Mouse (Mus musculus): ENCODE measurements around the gene Nos1ap.
A peak's percentile ranks its signal among the peaks of the same experiment; 100 is the strongest.

The Nos1ap gene

DNA sequence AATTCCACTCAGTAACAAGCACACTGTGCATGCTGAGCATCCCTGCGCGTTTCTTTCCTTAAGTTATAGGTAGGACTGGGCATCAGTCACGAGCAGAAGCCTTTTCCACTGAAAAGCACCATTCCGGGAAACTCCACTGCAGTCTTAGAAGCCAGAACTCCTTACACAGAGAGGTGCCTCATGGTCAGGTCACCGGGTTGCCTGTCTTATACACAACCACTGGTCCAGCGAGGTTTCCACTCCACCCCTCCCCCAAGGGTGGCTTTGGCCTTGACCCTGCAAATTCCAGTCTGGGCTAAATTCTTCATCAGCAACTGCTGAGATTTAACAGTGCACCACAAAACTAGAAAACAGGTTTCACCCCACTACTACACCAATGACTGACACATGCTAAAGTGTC is 1.3 kb downstream of the Nos1ap start:
- no peak for DNase-seq (ENCODE audit: low spot score in 2 of 2)

DNA sequence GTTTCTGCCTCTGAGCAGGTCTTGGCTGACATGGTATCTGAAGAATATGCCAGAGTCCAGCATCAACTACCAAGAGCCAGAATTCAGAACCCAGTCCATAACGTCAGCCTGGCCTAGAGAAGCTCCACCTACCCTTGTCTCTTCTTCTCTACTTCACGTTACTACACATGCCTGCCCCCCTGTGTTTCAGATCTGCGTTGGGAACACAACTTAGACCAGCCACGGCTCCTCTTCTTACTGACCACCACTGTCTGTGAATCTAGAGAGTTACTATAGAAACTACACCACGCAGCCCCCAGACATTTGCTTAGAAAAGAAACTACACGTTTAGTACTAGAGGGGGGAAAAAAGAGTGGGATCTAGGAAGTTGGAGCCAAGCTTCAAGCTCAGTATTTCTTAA is 2.9 kb downstream of the Nos1ap start:
- no peak for DNase-seq (ENCODE audit: low spot score in 2 of 2)

DNA sequence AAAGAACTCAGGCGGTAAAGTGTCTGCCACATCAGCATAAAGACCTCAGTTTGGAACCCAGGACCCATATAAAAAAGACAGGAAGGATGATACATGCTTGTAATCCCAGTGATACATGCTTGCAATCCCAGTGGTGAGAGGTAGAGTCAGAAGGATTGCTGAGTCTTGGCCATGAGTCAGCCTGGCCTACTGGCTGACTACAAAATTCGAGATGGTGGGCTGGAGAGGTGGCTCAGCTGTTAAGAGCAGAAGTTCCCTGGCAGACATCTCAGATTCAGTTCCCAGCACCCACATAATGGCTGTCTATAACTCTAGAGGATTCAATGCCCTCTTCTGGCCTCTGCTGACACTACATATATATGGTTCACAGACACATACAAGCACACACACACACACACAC is 5.7 kb downstream of the Nos1ap start:
- DNase-seq (ENCODE audit: low spot score in 2 of 2) = no peak

DNA sequence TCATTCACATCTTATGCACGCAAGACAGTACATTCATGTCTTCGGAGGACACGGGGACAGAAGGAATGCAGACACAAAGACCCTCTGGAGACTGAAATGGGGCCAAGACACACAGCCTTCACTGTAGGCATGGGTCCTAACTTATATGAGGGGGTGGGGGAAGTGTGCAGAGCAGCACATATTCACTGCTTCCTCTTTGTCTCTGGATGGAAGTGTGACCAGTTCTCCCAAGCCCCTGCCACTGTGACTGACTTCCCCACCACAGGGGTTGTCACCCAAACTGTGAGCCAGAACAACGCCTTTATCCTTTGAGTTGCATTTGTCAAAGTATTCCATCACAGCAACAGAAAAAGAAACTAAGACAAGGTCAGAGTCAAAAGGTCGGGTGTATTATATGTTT is 7.3 kb downstream of the Nos1ap start:
- DNase-seq (ENCODE audit: low spot score in 2 of 2) = no peak

DNA sequence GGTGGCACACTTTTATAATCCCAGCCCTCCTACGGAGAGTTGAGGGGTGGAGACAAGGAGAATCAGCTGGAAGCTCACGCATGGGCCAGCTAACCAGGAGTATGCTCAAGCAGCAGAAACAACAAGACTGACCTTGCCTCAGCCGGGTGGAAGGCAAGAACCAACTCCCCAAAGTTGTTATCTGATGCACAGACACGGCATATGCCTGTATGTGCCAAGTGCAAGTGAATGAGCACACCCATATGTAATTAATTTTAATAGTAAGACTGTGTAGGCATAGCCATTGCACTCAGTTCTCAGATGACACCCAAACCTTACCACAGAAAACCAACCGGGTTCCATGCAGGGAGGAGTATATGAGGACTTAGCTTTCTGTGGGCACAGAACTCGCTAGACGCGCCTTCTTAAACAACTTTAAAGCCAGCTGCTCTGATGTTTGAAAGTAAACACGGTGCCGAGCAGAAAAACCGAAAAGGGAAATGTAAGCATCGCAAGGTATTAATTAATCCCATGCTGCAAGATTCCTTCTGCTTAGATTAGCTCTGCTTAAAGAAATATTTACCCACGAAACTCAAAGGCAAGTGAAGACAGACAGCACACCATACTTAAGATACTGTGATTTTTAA is 9.1 kb downstream of the Nos1ap start:
- no peak for DNase-seq (ENCODE audit: low spot score in 2 of 2)

DNA sequence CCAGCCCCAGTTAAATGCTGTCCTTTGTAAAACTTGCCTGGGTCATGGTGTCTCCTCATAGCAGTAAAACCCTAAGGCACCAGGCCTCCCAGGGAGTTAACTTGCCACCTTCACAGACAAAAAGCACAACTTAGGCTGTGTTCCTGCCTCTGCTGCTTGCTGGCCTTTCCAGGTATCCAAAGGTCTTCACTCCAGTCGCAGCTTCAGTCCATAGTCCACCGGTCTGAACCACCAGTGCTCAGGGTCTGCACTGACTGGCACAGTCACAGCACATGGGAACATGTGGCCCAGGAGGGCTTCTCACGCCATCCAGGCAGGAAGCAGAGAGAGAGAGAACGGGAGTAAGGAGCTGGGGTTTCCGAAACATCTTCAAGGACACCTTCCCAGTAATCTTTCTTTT is 10.2 kb downstream of the Nos1ap start:
- DNase-seq (ENCODE audit: low spot score in 2 of 2) = no peak

DNA sequence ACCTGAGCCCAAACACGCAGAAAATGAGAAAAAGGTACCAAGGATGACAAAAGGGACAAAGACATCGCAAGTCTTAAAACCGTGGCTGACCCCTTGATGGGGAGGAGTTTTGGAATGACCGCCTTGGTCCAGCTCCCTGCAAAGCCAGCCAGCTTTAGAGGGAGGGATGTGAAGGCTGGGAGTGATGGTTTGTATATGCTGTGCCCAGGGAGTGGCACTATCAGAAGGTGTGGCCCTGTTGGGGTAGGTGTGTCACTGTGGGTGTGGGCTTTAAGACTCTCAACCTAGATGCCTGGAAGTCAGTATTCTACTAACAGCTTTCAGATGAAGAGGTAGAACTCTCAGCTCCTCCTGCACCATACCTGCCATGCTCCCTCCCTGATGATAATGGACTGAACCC is 10.6 kb downstream of the Nos1ap start:
- no peak for DNase-seq (ENCODE audit: low spot score in 2 of 2)

DNA sequence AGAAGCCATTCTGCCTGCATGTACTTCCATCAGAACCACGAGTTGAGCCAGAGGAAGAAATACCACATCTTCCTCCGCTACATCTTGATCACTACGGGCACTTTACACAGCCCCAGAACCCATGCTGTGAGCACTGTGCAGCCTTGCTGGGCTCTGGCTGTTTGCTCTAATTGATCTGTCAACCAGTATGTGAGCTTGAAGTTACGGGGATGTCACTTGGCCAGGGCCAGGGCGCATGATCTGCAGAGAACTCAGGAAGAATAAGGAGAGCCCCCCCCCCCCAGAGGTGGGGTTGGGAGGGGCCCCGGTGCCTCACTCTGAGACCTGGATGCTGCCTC is 13.0 kb downstream of the Nos1ap start:
- no peak for DNase-seq (ENCODE audit: low spot score in 2 of 2)

DNA sequence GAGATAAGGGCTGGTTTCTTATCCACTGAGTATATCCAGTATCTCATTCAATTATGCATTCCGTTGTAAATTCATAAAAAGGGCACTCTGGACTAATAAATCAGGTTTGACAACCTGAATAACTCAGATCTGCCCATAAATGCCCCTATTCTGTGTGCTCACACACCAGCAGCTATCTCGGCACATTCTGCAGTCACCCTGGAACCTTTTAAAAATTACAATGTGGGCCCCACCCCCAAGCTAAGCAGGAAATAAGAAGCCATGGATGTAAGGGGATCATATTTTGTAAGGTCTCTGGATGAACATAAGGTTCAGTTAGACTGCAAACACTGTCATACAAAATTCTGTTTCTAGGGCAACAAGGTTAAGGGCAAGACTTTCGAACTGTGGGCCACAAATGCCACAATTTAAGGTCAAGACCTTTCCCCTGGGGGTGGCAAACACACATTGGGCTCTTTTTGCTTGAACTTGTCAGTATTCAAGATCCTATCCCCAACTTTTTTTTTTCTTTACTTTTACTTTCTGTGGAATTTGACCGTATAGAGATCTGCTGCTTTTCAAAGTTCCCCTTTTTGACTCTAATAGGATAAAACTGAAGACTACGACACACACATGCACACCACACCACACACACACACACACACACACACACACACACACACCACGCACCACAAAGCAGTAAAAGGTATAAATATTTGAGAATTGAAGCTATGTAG is 13.5 kb downstream of the Nos1ap start:
- no peak for DNase-seq (ENCODE audit: low spot score in 2 of 2)

DNA sequence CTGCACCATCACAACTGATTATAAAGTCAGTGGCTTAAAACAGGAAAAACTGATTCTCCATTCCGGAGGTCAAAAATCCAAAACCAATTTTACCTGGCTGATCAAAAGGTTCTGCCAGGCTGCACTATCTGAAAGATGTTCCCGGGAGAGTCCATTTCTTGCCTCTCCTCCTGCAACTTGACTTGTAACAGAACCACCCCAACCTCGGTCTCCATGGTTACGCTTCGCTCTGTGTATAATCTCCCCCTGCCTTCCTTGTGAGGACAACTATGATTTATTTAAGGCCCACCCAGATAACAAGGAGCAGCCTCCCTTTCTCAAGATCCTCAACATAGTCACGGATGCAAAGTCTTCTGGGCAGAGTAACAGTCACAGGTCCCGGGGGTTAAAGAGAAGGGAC is 16.5 kb downstream of the Nos1ap start:
- no peak for DNase-seq (ENCODE audit: low spot score in 2 of 2)

DNA sequence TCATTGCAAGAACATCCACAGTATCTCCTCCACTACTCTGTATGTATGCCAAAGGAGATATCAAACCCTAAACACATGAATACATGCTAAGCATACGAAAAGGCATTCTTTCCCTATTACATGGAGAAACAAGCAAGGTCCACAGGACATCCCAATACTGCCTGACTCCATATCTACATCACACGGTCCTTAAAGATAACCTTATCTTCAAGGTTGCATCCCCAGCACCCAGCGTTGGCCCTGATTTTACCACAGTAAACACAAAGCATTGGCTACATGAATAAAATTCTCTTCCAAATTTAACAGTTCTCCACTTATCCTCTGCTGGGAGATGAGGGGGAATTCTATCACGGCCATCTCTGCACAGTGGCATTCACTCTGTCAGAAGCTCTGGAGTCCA is 22.7 kb downstream of the Nos1ap start:
- DNase-seq (ENCODE audit: low spot score in 2 of 2) = no peak

DNA sequence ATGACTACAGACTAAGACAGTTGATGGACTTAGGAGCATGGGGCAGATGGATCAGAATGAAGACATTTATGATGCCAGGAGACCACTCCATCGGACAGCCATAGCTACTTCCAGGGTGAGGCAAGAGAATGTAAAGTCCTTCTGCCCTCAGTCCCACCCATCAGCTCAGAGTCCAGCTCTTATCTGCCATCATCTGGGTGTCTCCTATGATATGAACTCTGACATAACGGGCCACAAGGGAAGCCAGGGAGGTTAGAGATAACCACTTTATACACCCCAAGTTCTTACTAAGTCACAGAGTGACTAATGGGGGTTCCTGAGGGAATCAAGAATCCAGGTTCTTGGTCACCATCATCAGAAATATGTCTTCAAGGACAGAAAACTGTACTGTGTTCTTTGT is 23.1 kb downstream of the Nos1ap start:
- no peak for DNase-seq (ENCODE audit: low spot score in 2 of 2)

DNA sequence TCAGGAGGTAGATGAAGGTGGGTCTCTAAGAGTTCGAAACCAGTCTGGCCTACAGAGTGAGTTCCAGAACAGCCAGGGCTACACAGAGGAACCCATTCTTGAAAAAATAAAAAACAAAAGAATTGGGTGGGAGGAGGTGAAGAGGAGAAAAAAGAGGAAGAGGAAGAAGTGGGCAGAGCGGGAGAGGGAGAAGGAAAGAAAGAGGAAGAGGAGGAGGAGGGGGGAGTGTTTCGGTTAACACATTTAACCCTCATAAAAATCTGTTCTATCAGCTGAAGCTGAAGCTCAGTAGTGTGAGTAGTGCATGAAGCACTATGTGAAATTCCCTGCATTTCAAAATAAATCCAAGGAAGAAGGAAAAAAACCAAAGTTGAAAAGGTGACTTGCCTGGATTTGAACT is 24.7 kb downstream of the Nos1ap start:
- no peak for DNase-seq (ENCODE audit: low spot score in 2 of 2)

DNA sequence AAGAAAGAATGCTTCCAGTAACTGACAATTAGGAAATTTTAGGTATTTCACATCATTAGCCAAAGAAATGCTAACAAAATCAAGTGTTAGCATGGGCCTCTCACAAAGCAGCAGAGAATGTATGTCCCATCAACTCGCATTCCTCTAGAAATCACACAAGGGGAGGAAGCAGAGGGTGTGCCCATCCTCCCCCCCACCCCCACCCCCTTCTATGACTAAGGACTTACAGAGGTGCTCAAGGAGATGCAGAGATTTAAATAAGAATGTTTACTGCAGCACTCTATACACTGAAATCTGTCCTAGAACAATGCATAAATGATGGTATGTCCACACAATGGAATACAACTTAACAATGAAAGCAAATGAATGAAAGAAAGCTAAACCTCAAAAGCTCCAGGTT is 27.2 kb downstream of the Nos1ap start:
- no peak for DNase-seq (ENCODE audit: low spot score in 2 of 2)

DNA sequence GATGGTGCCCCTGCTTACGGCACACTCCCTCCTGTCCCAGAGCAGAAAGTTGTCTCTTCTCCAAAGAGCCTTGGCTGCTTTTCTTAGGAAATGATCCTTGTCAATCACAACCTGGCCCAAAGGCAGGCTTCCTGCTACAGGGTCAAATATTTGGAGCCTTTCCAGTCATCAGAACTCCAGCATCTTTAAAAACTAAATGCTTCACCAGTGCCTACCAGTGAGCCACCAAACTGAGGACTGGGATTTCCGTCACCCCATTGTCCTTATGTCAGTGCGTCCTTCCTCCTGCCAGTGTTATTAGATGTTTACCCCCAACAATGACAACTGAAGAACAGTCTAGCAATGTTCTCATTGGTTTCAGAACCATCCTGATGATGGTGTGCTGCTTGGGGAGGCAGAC is 28.9 kb downstream of the Nos1ap start:
- DNase-seq (ENCODE audit: low spot score in 2 of 2) = no peak

DNA sequence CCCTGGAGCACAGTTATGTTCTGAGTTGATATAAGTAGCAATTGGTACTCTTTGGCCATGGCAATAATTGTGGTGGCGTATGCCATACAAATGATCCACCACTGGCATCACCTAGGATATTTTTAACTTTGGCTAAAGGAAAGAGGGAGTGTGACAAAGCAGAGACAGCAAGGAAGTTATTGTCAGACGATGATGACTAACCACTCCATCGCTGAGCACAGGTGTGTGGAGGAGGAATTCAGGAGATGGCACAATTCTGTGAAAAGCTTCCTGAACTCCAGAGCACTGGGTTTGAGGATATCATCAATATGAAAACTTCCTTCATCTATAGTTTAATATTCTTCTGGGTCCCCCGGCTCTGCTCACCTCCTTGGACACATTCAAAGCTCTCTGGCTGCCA is 31.7 kb downstream of the Nos1ap start:
- no peak for DNase-seq (ENCODE audit: low spot score in 2 of 2)

DNA sequence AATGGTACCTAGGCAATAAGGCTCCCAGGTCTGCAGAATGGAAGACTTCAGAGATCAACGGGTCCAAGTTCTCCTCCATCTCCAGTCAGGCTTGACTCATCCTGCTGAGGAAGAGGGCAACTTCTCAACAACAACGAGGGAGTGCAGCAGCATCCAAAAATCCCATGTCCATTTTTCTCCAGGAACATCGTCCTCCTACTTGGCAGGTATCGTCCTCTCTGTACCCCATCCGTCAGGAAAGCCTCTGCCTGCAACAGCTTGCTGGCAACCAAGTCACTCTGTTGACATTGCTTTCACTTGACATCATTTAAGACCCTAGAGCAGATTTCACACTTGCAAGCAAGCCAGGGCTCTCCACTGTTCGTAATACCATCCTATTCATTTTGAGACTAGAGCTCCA is 33.0 kb downstream of the Nos1ap start:
- DNase-seq (ENCODE audit: low spot score in 2 of 2) = no peak

DNA sequence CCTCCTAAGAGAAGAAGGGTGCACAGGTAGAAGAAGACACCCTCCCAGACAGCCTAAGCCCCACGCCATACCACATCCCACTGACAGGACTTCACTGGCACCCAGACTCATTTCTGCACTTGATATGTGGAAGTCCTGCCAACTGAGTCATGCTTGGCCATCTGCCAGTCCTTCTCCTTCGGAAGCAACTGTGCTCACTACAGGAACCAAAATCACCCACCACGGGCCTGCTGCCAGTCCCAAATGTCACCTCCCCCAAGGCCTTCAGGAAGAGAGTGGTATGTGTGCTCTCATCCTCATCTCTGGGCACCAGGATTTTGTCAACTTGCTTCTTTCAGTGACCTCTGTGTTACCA is 34.7 kb downstream of the Nos1ap start:
- peak; percentile 31 to 65 for DNase-seq (ENCODE audit: low spot score in 2 of 2)

DNA sequence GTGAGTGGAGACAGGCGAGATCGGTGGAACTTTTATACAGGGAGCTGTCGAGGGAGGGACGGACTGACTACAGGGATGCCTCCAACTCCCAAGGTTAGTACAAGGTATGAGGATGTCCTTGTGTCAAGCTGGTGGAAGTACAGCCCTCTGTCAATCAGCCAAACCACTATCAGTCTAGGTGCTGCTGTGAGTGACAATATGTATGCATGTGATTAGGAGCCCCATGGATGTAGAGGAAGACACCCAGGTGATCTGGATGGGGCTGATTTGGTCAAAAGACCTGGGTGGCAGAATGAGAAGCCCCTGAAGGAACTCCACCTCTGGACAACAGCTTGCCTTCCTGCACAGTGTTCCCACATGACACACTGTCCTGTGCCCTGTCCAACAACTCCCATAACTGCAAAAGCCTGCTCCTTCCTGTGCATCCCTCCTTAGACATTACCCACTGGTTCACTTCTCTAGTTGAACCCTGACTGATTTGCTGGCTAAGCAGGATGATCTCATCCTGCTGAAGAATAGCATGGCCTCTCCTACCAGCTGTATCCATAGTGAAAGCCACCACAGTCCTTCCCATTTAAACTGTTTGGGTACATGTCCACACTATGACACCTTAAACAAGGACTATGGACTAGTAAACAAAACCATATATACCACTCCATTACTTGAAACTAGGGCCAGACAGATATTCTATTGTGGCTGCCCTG is 35.3 kb downstream of the Nos1ap start:
- no peak for DNase-seq (ENCODE audit: low spot score in 2 of 2)

DNA sequence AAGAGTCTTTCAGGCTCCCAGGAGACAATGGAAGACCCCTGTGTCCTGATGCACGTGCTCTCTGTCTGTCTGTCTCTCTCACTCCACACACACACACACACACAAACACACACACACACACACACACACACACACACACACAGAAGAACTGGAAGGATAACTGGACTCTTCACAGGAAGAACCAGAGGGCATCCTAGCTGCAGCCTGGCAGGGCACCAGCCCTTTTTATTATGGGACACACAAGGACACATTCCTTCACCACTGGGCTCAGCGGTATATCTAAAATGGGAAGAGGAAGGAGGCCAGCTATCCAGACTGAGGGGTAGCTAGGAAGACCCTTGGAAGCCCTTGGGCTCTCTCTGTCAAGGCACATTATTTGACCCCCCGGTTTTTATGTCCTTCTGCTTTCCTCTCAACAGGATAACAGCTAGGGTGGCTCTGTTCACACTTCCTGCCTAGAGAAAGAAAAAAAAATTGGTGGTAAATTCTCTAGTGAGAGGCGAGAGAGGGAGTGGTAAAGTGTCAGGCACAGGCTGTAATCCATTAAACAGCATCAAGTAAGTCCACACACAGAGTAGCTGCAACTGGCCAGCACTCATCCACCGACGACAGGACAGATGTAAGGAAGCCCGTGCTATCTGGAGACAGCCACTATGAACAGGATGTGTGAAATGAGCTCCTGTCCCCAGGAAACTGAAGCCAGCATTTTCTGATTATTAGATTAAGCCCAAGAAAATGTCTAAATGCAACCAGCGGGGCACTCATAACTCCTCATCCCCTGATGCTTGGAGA is 38.8 kb downstream of the Nos1ap start:
- no peak for DNase-seq (ENCODE audit: low spot score in 2 of 2)

DNA sequence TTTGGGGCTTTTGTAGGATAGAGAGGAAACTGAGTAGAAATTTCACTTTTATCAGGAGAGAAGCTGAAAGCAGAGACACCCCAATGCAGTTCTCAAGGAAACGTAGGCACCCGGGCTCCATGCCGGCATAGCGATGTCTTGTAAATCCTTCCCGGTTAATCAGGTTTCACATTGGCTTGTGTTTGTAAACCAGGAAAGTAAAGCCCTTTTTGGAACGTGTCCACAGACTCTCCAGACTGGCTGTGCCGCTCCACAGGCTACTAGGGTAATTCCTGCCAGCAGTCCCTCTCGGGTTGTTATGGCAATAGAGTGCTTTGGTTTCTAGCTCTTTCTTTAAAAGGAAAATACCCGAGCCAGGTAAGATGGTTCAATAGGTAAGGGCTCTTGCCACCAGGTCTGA is 40.6 kb downstream of the Nos1ap start:
- DNase-seq (ENCODE audit: low spot score in 2 of 2) = no peak

DNA sequence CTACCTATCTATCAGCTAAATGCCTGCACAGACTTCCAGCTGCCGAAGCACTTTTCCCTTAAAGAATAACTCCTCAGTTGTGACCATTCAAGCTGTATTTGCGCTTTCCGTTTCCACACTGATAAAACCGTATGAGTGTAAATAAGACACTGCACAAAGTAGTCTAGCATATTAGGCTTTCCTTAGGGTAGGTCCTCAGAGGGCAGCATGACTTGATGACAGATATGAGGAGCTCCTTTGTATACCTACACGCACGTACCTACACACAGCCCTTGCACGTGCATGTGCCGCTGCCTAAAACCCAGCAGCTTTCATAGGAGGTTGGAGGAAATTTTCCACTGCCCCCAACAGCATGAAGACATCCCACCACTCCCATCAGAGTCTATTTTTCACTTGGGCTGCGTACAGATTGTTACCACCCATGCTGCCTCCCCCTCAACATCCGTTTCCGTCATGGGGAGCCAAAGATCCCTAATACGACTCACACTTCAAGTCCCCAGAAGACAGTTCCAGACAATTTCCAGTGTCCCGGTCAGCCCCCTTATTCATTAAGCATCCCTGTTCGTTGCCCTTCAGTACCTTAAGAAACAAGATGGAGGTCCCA is 41.4 kb downstream of the Nos1ap start:
- no peak for DNase-seq (ENCODE audit: low spot score in 2 of 2)

Data from spleen, postnatal 10 days (tissue).